Mouse (Mus musculus): ENCODE measurements around the gene Faah.

DNA sequence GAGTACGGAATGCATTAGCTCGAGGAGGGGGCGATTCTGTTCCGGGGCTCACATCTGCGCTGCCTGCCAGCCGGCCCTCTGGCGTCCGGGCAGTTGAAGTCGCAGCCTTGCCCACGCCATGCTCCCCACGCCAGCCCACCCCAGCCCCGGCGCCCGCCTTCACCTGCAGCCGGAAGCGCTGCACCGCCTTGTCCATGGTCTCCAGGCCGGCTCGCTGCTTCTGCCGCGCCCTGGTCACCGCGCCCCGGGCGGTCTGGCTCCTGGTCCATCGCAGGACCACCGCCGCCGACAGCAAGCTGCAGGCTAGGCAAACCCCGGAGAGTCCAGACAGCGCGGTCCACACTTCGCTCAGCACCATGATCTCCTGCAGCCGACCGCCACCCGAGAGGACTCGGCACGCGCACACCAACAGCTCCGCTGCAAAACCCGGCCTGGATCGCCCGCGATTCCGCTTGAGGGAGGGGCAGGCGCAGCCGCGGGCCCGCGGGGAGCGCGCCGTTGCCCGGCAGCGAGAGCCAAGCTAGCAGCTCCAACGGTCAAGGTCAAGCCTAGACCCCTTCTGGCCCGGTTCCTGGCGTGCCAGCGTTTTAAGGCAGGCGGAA lies 325 bp downstream of the Faah start:
- no peak for TF ChIP-seq CTCF (IDR thresholded peaks at IDR 0.05; ENCODE audit: low read depth)
- TF ChIP-seq EP300 (optimal IDR thresholded peaks at IDR 0.05): no peak
